Mouse (Mus musculus) neural tube, postnatal 0 days (tissue): ENCODE results near the gene Arntl2. TPM values are rescaled to one million over a fixed set of nuclear protein-coding genes. Genes with fewer than 3 reads are reported as not detected.

ENCODE experiments used
- polyA plus RNA-seq: library from polyadenylated mRNA; unstranded; fragments of >200 nt; fragmentation: Nextera tagmentation; extraction: Ambion mirVana; gene quantifications from 2 replicates; pipeline ENCODE4 v1.2.1, GENCODE M21; 2015

The Arntl2 gene
- polyA plus RNA-seq: 6.4 and 6.9 TPM in 2 replicates

DNA sequence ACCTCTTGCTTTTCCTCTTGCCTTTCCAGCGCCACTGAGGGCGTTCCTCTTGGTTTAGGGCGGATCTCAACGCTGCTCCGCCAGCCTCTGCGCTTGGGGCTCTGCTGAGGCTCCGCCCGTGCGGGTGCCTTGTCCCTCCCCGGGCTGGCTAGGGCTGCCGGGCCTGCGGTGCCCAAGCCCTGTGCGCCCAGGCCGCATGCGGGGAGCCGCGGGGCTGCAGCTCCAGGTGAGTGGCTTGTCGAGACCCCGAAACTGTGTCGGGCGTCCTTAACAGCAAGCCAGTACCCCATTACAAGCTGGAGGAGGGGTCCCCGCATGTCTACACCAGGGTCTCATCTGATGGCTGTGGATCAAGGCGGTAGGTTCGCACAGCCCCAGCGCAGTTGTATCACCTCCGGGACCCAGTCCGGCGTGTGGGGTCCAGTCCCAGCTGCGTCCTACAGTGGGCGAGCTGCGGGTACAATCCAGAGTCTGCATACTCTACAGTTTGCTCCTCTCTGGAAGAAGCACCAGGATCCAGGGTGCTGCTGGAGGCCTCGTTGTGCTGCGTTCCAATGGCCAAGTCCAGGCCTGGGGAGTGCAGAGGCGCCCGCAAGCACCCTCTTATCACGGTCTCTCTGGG, at the start of gene Arntl2:
TSS of gene Arntl2 (plus strand) at position 132 of the 622 bp plus-strand sequence.

DNA sequence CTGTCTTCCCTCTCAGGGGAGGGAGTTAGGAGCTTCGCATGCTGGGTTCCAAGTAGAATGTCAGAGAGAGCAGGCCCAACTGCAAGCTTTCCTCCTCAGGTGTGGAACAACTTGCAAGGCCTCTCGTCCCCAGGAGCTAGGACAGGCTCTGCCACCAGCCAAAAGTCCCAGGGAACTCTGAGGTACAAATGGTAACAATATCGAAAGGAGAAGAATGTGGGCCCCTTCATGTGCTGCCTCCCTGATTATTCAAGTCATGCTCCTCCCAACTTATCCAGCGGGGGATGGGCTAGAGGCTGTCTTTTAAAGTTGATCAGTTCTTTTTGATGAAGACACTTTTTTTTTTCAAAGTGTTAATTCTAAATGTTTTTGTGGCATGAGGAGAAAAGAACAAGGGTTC, 54.2 kb downstream of the Arntl2 start, which contains the start of gene Smco2:
TSS of gene Smco2 (plus strand) at position 55 of the 400 bp plus-strand sequence.

Other genes starting within 250 kb of the Arntl2 start
- 45.7 and 53.7 TPM in 2 replicates for gene Fgfr1op2, start 218.9 kb upstream of the Arntl2 start, polyA plus RNA-seq
- 24.3 and 27.6 TPM in 2 replicates for gene Ints13, start 218.2 kb upstream of the Arntl2 start, polyA plus RNA-seq
- gene Med21, start 153.5 kb upstream of the Arntl2 start, polyA plus RNA-seq: 129 and 135 TPM in 2 replicates
- 36.9 and 38.3 TPM in 2 replicates for gene Tm7sf3, start 153.2 kb upstream of the Arntl2 start, polyA plus RNA-seq
- gene Stk38l, start 71.1 kb upstream of the Arntl2 start, polyA plus RNA-seq: 12.0 and 12.1 TPM in 2 replicates
- gene Smco2, start 54.0 kb downstream of the Arntl2 start, polyA plus RNA-seq: not detected in 2 replicates
- gene Ppfibp1, start 92.4 kb downstream of the Arntl2 start, polyA plus RNA-seq: 16.9 and 23.7 TPM in 2 replicates
- 0.09 TPM in 1 of 2 replicates, not detected in the other for gene 1700034J05Rik, start 158.4 kb downstream of the Arntl2 start, polyA plus RNA-seq
- gene Rep15, start 236.5 kb downstream of the Arntl2 start, polyA plus RNA-seq: 0.53 and 0.59 TPM in 2 replicates
- 73.7 and 82.5 TPM in 2 replicates for gene Mrps35, start 246.7 kb downstream of the Arntl2 start, polyA plus RNA-seq